Mouse (Mus musculus): ENCODE measurements around the gene Ak9. TPM values are rescaled to one million over a fixed set of nuclear protein-coding genes. Genes with fewer than 3 reads are reported as not detected.

Ak9 gene
- polyA plus RNA-seq, 1 experiment from 2014 or later: 0.27 TPM

GRCm38 (mm10) chr10:41288074-41288473 lies 15.7 kb upstream of the Ak9 start:
- WGBS: 74% methylated on average over 1 of the region's 1 CpGs
- Histone ChIP-seq H3K36me3 (peaks cover 24% of the 10 kb centered on the region), H3K4me2 (no peak overlapping the region), H3K27me3 (replicated peaks) (no peaks in the 10 kb centered on the region), H3K9me3 (no peaks in the 10 kb centered on the region), H3K9ac (peak overlapping the region; percentile 63; the same call in 1 of the 2 replicates), H3K4me1 (peaks cover 23% of the 10 kb centered on the region), H3K4me3 (no peak overlapping the region), H3K27ac (replicated peaks) (no peak overlapping the region)
- no peak for ATAC-seq (ENCODE audit: extremely low read depth, insufficient number of reproducible peaks, low FRiP score, low TSS enrichment)

GRCm38 (mm10) chr10:41288771-41289415 lies 14.9 kb upstream of the Ak9 start:
- no peaks in the 10 kb centered on the region for H3K9me3 ChIP-seq
- H3K4me3 ChIP-seq: no peak overlapping the region
- H3K36me3 ChIP-seq: peaks cover 16% of the 10 kb centered on the region
- H3K27me3 ChIP-seq (replicated peaks): no peaks in the 10 kb centered on the region
- peak overlapping the region; percentile 47 for H3K4me2 ChIP-seq
- peak overlapping the region; percentile 63 for H3K9ac ChIP-seq
- H3K4me1 ChIP-seq: peaks cover 32% of the 10 kb centered on the region
- peak; percentile 20; the same call in 1 of the 2 replicates for ATAC-seq (ENCODE audit: extremely low read depth, insufficient number of reproducible peaks, low FRiP score, low TSS enrichment)
- 37% methylated on average over 16 of the region's 16 CpGs for WGBS
- H3K27ac ChIP-seq (replicated peaks): peak overlapping the region; percentile 42

- H3K9me3 ChIP-seq: no peaks in the 10 kb centered on the region
- H3K4me2 ChIP-seq: no peak overlapping the region
- no peak overlapping the region for H3K9ac ChIP-seq
- no peaks in the 10 kb centered on the region for H3K27me3 ChIP-seq (replicated peaks)
- no peaks in the 10 kb centered on the region for H3K36me3 ChIP-seq
- peaks cover 50% of the 10 kb centered on the region for H3K4me1 ChIP-seq
- WGBS: 79% methylated on average over 2 of the region's 2 CpGs
- no peak overlapping the region for H3K4me3 ChIP-seq
- H3K27ac ChIP-seq (replicated peaks): no peak overlapping the region
- no peak for ATAC-seq (ENCODE audit: extremely low read depth, insufficient number of reproducible peaks, low FRiP score, low TSS enrichment)
Measured at GRCm38 (mm10) chr10:41291021-41291420, 12.8 kb upstream of the Ak9 start.

- Histone ChIP-seq H3K9me3 (no peaks in the 10 kb centered on the region), H3K4me2 (peak overlapping the region; percentile 62), H3K27me3 (replicated peaks) (no peaks in the 10 kb centered on the region), H3K9ac (peak overlapping the region; percentile 66), H3K36me3 (no peaks in the 10 kb centered on the region), H3K4me3 (peak overlapping the region; percentile 30), H3K27ac (replicated peaks) (peak overlapping the region; percentile 92), H3K4me1 (peaks cover 60% of the 10 kb centered on the region)
- WGBS: 3% methylated on average over 7 of the region's 7 CpGs
- ATAC-seq (ENCODE audit: extremely low read depth, insufficient number of reproducible peaks, low FRiP score, low TSS enrichment): peak; percentile 75; the same call in 1 of the 2 replicates
Measured at GRCm38 (mm10) chr10:41293019-41293418, 10.8 kb upstream of the Ak9 start.

- Histone ChIP-seq H3K27me3 (replicated peaks) (no peaks in the 10 kb centered on the region), H3K9me3 (no peaks in the 10 kb centered on the region), H3K4me1 (peaks cover 56% of the 10 kb centered on the region), H3K36me3 (no peaks in the 10 kb centered on the region), H3K4me2 (peak overlapping the region; percentile 35), H3K9ac (peak overlapping the region; percentile 9; the same call in 1 of the 2 replicates), H3K27ac (replicated peaks) (peak overlapping the region; percentile 92), H3K4me3 (no peak overlapping the region)
- 45% methylated on average over 11 of the region's 11 CpGs for WGBS
- no peak for ATAC-seq (ENCODE audit: extremely low read depth, insufficient number of reproducible peaks, low FRiP score, low TSS enrichment)
Measured at GRCm38 (mm10) chr10:41294734-41295133, 9.0 kb upstream of the Ak9 start.

GRCm38 (mm10) chr10:41295145-41295544 lies 8.6 kb upstream of the Ak9 start:
- Histone ChIP-seq H3K9ac (no peak overlapping the region; the same call in 1 of the 2 replicates), H3K27ac (replicated peaks) (peak overlapping the region; percentile 92)

GRCm38 (mm10) chr10:41300161-41300560 lies 3.6 kb upstream of the Ak9 start:
- no peak overlapping the region for H3K4me3 ChIP-seq
- H3K27ac ChIP-seq (replicated peaks): no peak overlapping the region; the same call in 1 of the 2 replicates
- no peak for ATAC-seq (ENCODE audit: extremely low read depth, insufficient number of reproducible peaks, low FRiP score, low TSS enrichment)
- H3K9ac ChIP-seq: peak overlapping the region; percentile 34; the same call in 1 of the 2 replicates
- no peaks in the 10 kb centered on the region for H3K27me3 ChIP-seq (replicated peaks)
- no peaks in the 10 kb centered on the region for H3K9me3 ChIP-seq
- H3K36me3 ChIP-seq: no peaks in the 10 kb centered on the region
- H3K4me2 ChIP-seq: no peak overlapping the region
- peaks cover 45% of the 10 kb centered on the region for H3K4me1 ChIP-seq
- 41% methylated on average over 1 of the region's 1 CpGs for WGBS

More at GRCm38 (mm10) chr10:41295145-41295544, 8.6 kb upstream of the Ak9 start:
- Histone ChIP-seq H3K4me2 (peak overlapping the region; percentile 35), H3K36me3 (no peaks in the 10 kb centered on the region), H3K4me1 (peaks cover 60% of the 10 kb centered on the region), H3K9me3 (no peaks in the 10 kb centered on the region), H3K4me3 (no peak overlapping the region), H3K27me3 (replicated peaks) (no peaks in the 10 kb centered on the region)
- ATAC-seq (ENCODE audit: extremely low read depth, insufficient number of reproducible peaks, low FRiP score, low TSS enrichment): no peak
- WGBS: 31% methylated on average over 7 of the region's 7 CpGs

GRCm38 (mm10) chr10:41302689-41303431 lies 920 bp upstream of the Ak9 start, which contains the start of gene Fig4:
Gene Fig4 (minus strand): TSS chr10:41303260.
- Histone ChIP-seq H3K27me3 (replicated peaks) (no peaks in the 10 kb centered on the region), H3K4me1 (peaks cover 31% of the 10 kb centered on the region), H3K4me3 (peak within 1 kb of the TSS; percentile 98), H3K4me2 (peak within 1 kb of the TSS; percentile 89), H3K9ac (peak within 1 kb of the TSS; percentile 84), H3K27ac (replicated peaks) (peak within 1 kb of the TSS; percentile 85), H3K36me3 (no peaks in the 10 kb centered on the region), H3K9me3 (no peaks in the 10 kb centered on the region)
- under 1% methylated on average over 38 of the region's 38 CpGs for WGBS
- peak; percentile 87 for ATAC-seq (ENCODE audit: extremely low read depth, insufficient number of reproducible peaks, low FRiP score, low TSS enrichment)

- no peak overlapping the region for H3K4me3 ChIP-seq
- peaks cover 20% of the 10 kb centered on the region for H3K4me1 ChIP-seq
- H3K36me3 ChIP-seq: no peaks in the 10 kb centered on the region
- no peak for ATAC-seq (ENCODE audit: extremely low read depth, insufficient number of reproducible peaks, low FRiP score, low TSS enrichment)
- H3K9me3 ChIP-seq: no peaks in the 10 kb centered on the region
- no peak overlapping the region for H3K9ac ChIP-seq
- H3K27me3 ChIP-seq (replicated peaks): no peaks in the 10 kb centered on the region
- H3K4me2 ChIP-seq: no peak overlapping the region
- H3K27ac ChIP-seq (replicated peaks): no peak overlapping the region
- WGBS: 73% methylated on average over 9 of the region's 9 CpGs
Measured at GRCm38 (mm10) chr10:41304961-41305455, 1.2 kb downstream of the Ak9 start.

GRCm38 (mm10) chr10:41308205-41308604 lies 4.4 kb downstream of the Ak9 start:
- Histone ChIP-seq H3K36me3 (no peaks in the 10 kb centered on the region), H3K4me2 (no peak overlapping the region), H3K4me1 (0 out of 2 replicates have a peak, but pooled peaks cover 2% of the 10 kb centered on the region), H3K4me3 (no peak overlapping the region), H3K27me3 (replicated peaks) (no peaks in the 10 kb centered on the region), H3K9me3 (no peaks in the 10 kb centered on the region), H3K27ac (replicated peaks) (no peak overlapping the region), H3K9ac (no peak overlapping the region)
- ATAC-seq (ENCODE audit: extremely low read depth, insufficient number of reproducible peaks, low FRiP score, low TSS enrichment): no peak
- 81% methylated on average over 4 of the region's 4 CpGs for WGBS

- H3K27me3 ChIP-seq (replicated peaks): no peaks in the 10 kb centered on the region
- WGBS: 76% methylated on average over 3 of the region's 3 CpGs
- no peak overlapping the region for H3K4me3 ChIP-seq
- no peak overlapping the region for H3K4me2 ChIP-seq
- H3K9ac ChIP-seq: no peak overlapping the region
- H3K4me1 ChIP-seq: no peaks in the 10 kb centered on the region
- ATAC-seq (ENCODE audit: extremely low read depth, insufficient number of reproducible peaks, low FRiP score, low TSS enrichment): no peak
- H3K36me3 ChIP-seq: no peaks in the 10 kb centered on the region
- no peaks in the 10 kb centered on the region for H3K9me3 ChIP-seq
- H3K27ac ChIP-seq (replicated peaks): no peak overlapping the region
Measured at GRCm38 (mm10) chr10:41315866-41316265, 12.1 kb downstream of the Ak9 start.

Measured in heart, embryonic 13.5 days (tissue).